Mouse (Mus musculus) gastrocnemius, adult 2 months (tissue): ENCODE measurements around the gene Ly86. TPM values are rescaled to one million over a fixed set of nuclear protein-coding genes. Genes with fewer than 3 reads are reported as not detected.

Experiments used
- DNase-seq: peaks from one replicate; pipeline ENCODE4 v3.0.0; 2022
- H3K27ac ChIP-seq: fragments of 200-600 bp; 2 replicates; pipeline ENCODE4 v1.8.1; 2022; ENCODE audit warnings: mild to moderate bottlenecking
- H3K4me3 ChIP-seq: fragments of 200-600 bp; 2 replicates; pipeline ENCODE4 v1.8.1; 2022; ENCODE audit warnings: mild to moderate bottlenecking, moderate library complexity
- CTCF ChIP-seq: fragments of 200-600 bp; IDR thresholded peaks from 2 replicates; pipeline ENCODE4 v1.8.1; 2022; ENCODE audit warnings: antibody characterized with exemption, mild to moderate bottlenecking, moderate library complexity
- intact Hi-C: fragments of 180-260 bp; cut with DNase I; formaldehyde crosslinking; loops from one replicate; pipeline ENCODE4 v1.15.1; 2025
- total RNA-seq, 2 experiments: library from RNA; stranded (reverse); gene quantifications; 2 replicates each; pipeline ENCODE4 v1.2.3; 2021

The Ly86 gene
- total RNA-seq, 2 experiments from 2014 or later, result 0.67 to 0.71 TPM

DNA sequence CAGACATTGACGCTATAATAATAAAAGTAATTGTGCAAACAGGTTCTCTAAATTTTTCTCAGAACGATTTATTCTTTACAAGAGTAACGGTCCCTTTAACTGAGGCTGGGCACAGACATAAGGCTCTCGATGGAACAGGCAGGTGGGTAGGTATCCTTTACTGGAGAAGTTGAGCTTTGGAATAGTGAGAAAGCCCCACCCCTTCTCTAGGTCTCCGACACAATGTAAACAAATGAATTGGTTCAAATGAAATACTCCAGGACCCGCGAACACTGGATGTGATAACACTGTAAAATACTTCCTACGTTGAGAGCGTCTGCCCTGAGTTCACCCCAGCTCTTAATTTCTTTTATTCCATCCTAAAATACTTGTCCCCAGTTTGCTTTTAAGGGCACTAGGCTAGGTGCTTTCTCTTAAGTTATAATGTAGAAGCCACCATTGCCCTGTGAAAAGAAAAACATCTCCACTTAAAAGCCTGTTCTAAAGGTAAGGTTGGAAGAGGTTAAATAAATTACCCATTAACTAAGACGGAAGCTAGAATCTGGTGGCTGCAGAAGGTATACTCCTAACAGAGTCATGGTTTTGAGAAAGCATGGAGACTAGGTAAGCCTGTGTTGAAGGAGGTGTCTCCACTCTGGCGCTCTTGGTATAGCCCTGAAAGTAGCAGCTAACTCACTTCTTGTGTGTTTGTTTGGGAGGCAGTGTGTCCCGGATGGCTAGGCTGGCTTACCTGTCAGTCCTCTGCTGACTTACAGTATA, 81.7 kb downstream of the Ly86 start:
- no peak for DNase-seq
- TF ChIP-seq CTCF, result no peak
- intact Hi-C loops, result no loop called here
- H3K4me3 ChIP-seq, result no peak overlapping the region
- no peak overlapping the region for H3K27ac ChIP-seq

DNA sequence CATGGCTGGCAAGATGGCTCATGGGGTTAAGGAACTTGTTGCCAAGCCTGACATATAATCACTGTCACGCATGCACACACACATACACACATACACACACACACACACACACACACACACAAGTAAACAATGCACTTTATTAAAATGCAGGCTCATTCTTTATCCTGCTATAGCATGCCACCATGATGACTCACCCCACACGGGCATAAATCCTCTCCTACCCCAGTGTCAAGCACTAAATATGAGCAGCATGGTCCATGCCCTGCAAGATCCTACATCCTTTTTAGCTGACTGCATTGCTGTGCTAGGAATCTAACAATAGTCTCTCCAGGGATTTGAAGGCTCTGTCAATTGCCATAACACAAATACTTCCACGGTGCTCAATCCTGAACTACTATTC, 83.5 kb downstream of the Ly86 start:
- no peak for TF ChIP-seq CTCF
- intact Hi-C loops, result no loop called here
- no peak for DNase-seq
- no peak overlapping the region for H3K4me3 ChIP-seq
- H3K27ac ChIP-seq, result no peak overlapping the region

- Histone ChIP-seq H3K4me3 (no peak overlapping the region; the same call in 1 of the 2 replicates), H3K27ac (no peak overlapping the region)
- TF ChIP-seq CTCF, result no peak
- intact Hi-C loops, result loop anchor here (5.0 kb wide), 1 partner anchor 608 kb away; the partner anchor contains the start of genes Cage1 and Riok1
- no peak for DNase-seq
Observed at GRCm38 (mm10) chr13:37429661-37430271, 84.8 kb downstream of the Ly86 start.

DNA sequence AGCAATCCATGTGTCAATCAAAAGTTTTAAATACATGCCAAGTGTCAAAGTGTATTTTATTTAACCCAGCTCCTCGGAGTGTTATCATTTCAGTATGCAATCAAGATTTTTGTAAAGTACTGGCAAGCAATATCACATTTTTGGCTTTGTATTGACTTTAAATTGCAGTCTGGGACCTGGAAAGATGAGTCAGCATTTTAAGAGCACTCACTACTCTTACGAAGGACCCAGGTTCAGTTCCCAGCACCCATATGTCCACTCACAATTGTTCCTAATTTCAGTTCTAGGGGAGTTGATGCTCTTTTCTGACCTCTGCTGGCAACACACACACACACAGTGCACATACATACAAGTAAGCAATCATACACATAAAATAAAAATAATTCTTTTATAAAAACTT, 86.7 kb downstream of the Ly86 start:
- no peak for DNase-seq
- intact Hi-C loops, result loop anchor here (5.0 kb wide), 1 partner anchor 606 kb away; the partner anchor contains the start of genes Cage1 and Riok1
- Histone ChIP-seq H3K4me3 (no peak overlapping the region), H3K27ac (no peak overlapping the region)
- TF ChIP-seq CTCF, result no peak

DNA sequence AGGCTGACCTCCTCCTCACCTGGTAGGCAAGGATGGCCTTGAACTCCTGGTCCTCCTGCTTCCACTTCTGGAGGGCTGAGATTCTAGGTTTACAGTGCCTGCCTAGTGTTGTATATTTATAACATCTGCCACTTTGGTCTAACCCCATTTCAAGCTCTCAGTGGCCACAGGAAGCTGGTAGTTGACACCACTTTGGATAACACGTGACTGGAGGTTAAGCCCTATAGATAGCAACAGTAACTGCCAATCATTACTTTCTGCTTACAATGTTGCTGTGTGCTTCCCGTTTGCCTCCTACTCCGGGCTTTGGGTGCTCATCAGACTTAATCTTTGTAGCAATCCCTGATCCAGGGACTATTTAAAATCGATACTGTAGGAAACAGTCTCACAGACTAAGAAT, 87.6 kb downstream of the Ly86 start:
- Histone ChIP-seq H3K4me3 (no peak overlapping the region), H3K27ac (no peak overlapping the region)
- intact Hi-C loops, result loop anchor here (5.0 kb wide), 1 partner anchor 605 kb away; the partner anchor contains the start of genes Cage1 and Riok1
- no peak for DNase-seq
- no peak for TF ChIP-seq CTCF

DNA sequence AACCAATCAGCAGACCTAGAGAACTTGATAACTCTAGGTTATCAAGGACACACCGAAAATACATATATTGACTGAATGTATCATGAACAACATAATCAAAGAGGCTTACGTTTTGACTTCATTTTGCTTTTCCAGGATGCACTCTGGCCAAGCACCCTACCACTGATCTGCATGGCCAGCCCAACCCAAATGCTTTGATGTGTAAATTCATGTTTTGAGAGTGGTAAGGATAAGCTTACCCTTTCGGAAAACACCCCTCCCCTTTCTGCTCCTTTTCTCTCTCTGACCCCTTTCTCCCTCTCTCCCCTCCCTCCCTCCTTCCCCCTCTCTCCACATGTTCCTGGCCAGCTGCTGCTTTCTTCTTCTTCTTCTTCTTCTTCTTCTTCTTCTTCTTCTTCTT, 88.1 kb downstream of the Ly86 start:
- no peak for TF ChIP-seq CTCF
- H3K27ac ChIP-seq, result no peak overlapping the region
- intact Hi-C loops, result loop anchor here (5.0 kb wide), 1 partner anchor 604 kb away; the partner anchor contains the start of genes Cage1 and Riok1
- no peak overlapping the region for H3K4me3 ChIP-seq
- no peak for DNase-seq

DNA sequence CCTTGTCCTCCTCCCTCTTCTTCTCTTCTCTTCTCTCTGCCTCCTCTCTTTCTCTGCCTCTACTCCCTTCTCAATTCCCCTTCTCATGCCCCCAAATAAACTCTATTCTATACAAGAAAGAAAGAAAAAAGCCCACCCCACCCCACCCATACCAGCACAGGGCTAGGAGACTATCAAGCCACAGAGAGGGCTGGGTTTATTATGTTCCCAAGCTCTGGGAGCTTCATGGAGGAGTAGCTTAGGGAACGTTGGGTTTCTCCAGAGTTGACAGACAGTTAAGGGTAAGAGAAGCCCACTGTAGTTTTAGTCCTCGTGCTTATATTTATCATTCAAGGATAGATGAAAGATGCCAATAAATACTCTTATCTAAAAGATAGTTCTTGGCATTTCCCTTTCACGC, 88.7 kb downstream of the Ly86 start:
- H3K27ac ChIP-seq, result peak overlapping the region; percentile 85
- H3K4me3 ChIP-seq, result peak overlapping the region; percentile 68
- intact Hi-C loops, result loop anchor here (5.0 kb wide), 1 partner anchor 604 kb away; the partner anchor contains the start of genes Cage1 and Riok1

GRCm38 (mm10) chr13:37434137-37434772, 89.2 kb downstream of the Ly86 start:
- intact Hi-C loops, result loop anchor here (5.0 kb wide), 1 partner anchor 603 kb away; the partner anchor contains the start of genes Cage1 and Riok1
- H3K27ac ChIP-seq, result peak overlapping the region; percentile 85
- peak overlapping the region; percentile 68 for H3K4me3 ChIP-seq
- TF ChIP-seq CTCF, result peak; percentile 92
- DNase-seq, result peak; percentile 43

More for the DNA sequence above, 88.7 kb downstream of the Ly86 start:
- DNase-seq, result no peak
- no peak for TF ChIP-seq CTCF

DNA sequence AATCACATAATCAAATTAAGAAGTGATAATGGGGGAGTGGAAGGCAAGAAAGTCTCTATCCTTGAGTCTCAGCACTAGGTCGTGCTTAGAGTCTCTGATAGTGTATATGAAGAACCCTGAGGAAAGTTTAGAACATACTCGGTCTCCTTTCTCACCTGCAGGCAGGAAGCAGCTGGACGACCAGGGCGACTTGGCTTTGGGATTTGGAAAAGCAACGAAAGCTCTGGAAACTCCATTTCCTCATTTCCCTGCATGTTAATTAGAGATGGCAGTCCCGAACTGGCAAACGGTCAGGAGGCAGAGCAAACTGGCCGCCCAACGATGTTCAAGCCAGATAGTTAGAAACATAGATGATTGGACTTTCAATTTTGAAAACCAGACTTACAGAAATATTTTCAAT, 89.8 kb downstream of the Ly86 start:
- Histone ChIP-seq H3K27ac (peak overlapping the region; percentile 85), H3K4me3 (peak overlapping the region; percentile 68)
- DNase-seq, result no peak
- intact Hi-C loops, result loop anchor here (5.0 kb wide), 1 partner anchor 602 kb away; the partner anchor contains the start of genes Cage1 and Riok1
- no peak for TF ChIP-seq CTCF

DNA sequence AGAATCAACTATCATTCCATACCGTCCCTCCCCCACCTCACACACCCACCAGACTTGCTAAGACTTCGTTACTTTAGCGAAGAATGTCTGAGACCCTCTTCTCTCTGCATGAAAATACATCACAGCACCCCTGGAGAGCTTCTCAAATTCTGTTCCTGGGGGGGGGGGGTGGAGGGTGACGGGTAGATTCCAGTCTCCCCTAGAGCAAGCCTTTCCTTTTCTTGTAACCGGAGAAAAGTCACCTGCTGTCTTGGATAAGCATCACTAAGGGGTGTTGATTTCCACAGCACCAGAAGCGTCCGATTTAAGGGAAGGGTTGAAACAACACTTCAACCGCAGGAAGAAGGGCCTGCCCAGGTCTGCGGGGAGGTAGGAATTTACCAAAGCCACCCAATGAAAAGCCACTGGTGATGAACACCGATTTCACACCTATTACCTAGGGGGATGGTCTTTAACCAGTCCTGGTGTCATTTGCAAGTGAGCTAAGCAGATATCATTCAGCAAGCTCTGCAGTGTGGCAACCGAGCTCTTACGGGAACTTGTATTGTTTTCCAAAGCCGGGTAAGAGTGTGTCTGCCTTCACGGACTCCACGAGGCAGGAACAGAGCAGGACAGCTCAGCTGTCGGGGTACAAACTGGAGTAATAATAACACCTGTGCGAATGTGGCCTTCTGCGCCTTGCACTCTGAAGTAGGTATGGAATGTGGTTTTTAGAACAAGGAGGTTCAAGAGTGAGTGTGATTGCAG, 91.4 kb downstream of the Ly86 start:
- no peak for TF ChIP-seq CTCF
- Histone ChIP-seq H3K27ac (no peak overlapping the region; the same call in 1 of the 2 replicates), H3K4me3 (no peak overlapping the region)
- intact Hi-C loops, result no loop called here
- no peak for DNase-seq

DNA sequence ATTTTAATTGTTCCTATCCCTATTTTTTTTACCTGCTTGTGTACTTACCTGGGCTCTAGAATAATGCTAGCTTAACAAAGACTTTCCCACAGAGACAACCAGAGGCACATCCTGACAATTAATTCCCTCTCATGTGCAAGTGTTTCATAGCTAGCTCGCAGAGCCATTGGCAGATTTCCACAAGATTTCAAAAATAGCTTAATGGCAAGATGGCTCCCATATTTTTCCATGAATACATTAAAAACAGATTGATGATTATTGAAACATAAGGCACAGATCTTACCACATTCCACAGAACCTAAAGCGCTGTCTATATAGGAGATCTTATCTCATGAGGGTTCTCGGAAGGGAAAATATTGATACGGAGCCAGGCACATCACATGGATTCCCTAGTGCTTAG, 93.8 kb downstream of the Ly86 start:
- no peak overlapping the region for H3K4me3 ChIP-seq
- no peak for DNase-seq
- intact Hi-C loops, result no loop called here
- TF ChIP-seq CTCF, result no peak
- peak overlapping the region; percentile 56 for H3K27ac ChIP-seq

GRCm38 (mm10) chr13:37439477-37439876, 94.5 kb downstream of the Ly86 start:
- Histone ChIP-seq H3K4me3 (no peak overlapping the region), H3K27ac (peak overlapping the region; percentile 80)
- no peak for DNase-seq
- TF ChIP-seq CTCF, result no peak
- intact Hi-C loops, result no loop called here
